Mouse (Mus musculus) midbrain, embryonic 14.5 days (tissue): Measurements from ENCODE around the gene Dnajb2. TPM values are rescaled to one million over a fixed set of nuclear protein-coding genes. Genes with fewer than 3 reads are reported as not detected.
A peak's percentile ranks its signal among the peaks of the same experiment; 100 is the strongest.

Experiments used
- ATAC-seq: fragments of 200-750 bp; cut with Nextera tagmentation; 2 replicates; pipeline ENCODE4 v1.8.0; 2017; ENCODE audit warnings: moderate number of reproducible peaks, moderate library complexity; ENCODE audit not compliant: low FRiP score, low TSS enrichment
- DNase-seq: peaks from one replicate; pipeline ENCODE4 v3.0.0-alpha.2; 2015
- H3K27ac ChIP-seq: fragments of 300-500 bp; sonication (generic); replicated peaks from 2 replicates; pipeline ENCODE4 v1.5.1; 2014; ENCODE audit warnings: mild to moderate bottlenecking, low read depth, low read length, moderate library complexity
- H3K27me3 ChIP-seq: fragments of 300-500 bp; sonication (generic); 2 replicates; pipeline ENCODE4 v1.6.1; 2014; ENCODE audit warnings: low read length, control low read depth, mixed read lengths; ENCODE audit not compliant: control insufficient read depth, insufficient read depth
- H3K36me3 ChIP-seq: fragments of 300-500 bp; sonication (generic); 2 replicates; pipeline ENCODE4 v1.6.1; 2014; ENCODE audit warnings: low read length, control low read depth; ENCODE audit not compliant: control insufficient read depth, insufficient read depth
- H3K4me1 ChIP-seq: fragments of 300-500 bp; sonication (generic); 2 replicates; pipeline ENCODE4 v1.6.1; 2014; ENCODE audit warnings: mild to moderate bottlenecking, antibody characterized with exemption, low read length, control low read depth; ENCODE audit not compliant: control insufficient read depth, insufficient read depth
- H3K4me2 ChIP-seq: fragments of 300-500 bp; sonication (generic); 2 replicates; pipeline ENCODE4 v1.6.1; 2014; ENCODE audit warnings: mild to moderate bottlenecking, low read length, moderate library complexity
- H3K4me3 ChIP-seq: fragments of 300-500 bp; sonication (generic); replicated peaks from 2 replicates; pipeline ENCODE4 v1.5.1; 2014; ENCODE audit warnings: low read depth, low read length
- H3K9ac ChIP-seq: fragments of 300-500 bp; sonication (generic); replicated peaks from 2 replicates; pipeline ENCODE4 v1.6.1; 2014; ENCODE audit warnings: mild to moderate bottlenecking, low read length, moderate library complexity
- H3K9me3 ChIP-seq: fragments of 300-500 bp; sonication (generic); 2 replicates; pipeline ENCODE4 v1.6.1; 2016; ENCODE audit warnings: low read length, control low read depth, mixed read lengths; ENCODE audit not compliant: control insufficient read depth
- WGBS: fragments of 180-500 bp; shearing (Covaris S2); extraction: QIAGEN DNeasy Blood & Tissue Kit; methylation state at CpG from one replicate; pipeline ENCODE4 v1.1.7; 2014; 5-methylcytosine and 5-hydroxymethylcytosine counted together
- polyA plus RNA-seq: library from polyadenylated mRNA; unstranded; fragments of >200 nt; fragmentation: Nextera tagmentation; extraction: Ambion mirVana; gene quantifications from 2 replicates; pipeline ENCODE4 v1.2.1, GENCODE M21; 2014

The Dnajb2 gene
- polyA plus RNA-seq, 1 experiment from 2014 or later, result 29.5 TPM

GRCm38 (mm10) chr1:75208967-75209678 is 27.1 kb upstream of the Dnajb2 start:
- no peak for ATAC-seq
- Histone ChIP-seq H3K4me3 (peak overlapping the region; percentile 71), H3K4me1 (peaks cover 27% of the 10 kb centered on the region), H3K9me3 (no peaks in the 10 kb centered on the region), H3K27me3 (no peaks in the 10 kb centered on the region), H3K4me2 (peak overlapping the region; percentile 96), H3K9ac (peak overlapping the region; percentile 42), H3K27ac (no peak overlapping the region), H3K36me3 (peaks cover 20% of the 10 kb centered on the region)
- 12% methylated on average over 34 of the region's 34 CpGs for WGBS
- peak; percentile 14 for DNase-seq

GRCm38 (mm10) chr1:75210136-75211087 is 25.8 kb upstream of the Dnajb2 start, which contains the start of the genes Glb1l and Stk16:
Gene Glb1l, minus strand, starts transcription at chr1:75210813.
Gene Stk16, plus strand, starts transcription at chr1:75210838.
- Histone ChIP-seq H3K4me3 (peak within 1 kb of the TSS; percentile 71), H3K4me1 (peaks cover 27% of the 10 kb centered on the region), H3K9me3 (no peaks in the 10 kb centered on the region), H3K4me2 (peak within 1 kb of the TSS; percentile 96), H3K36me3 (peaks cover 27% of the 10 kb centered on the region), H3K27ac (0 out of 2 replicates have a peak within 1 kb of the TSS, but pooled peaks have one; percentile 6), H3K27me3 (no peaks in the 10 kb centered on the region), H3K9ac (peak within 1 kb of the TSS; percentile 74)
- ATAC-seq (peak; percentile 94), DNase-seq (peak; percentile 98)
- WGBS, result 5% methylated on average over 42 of the region's 42 CpGs

- Histone ChIP-seq H3K4me3 (peak overlapping the region; percentile 71), H3K36me3 (peaks cover 32% of the 10 kb centered on the region), H3K4me1 (peaks cover 27% of the 10 kb centered on the region), H3K27me3 (no peaks in the 10 kb centered on the region), H3K27ac (0 out of 2 replicates have a peak overlapping the region, but pooled peaks have one; percentile 6), H3K9ac (peak overlapping the region; percentile 74), H3K9me3 (no peaks in the 10 kb centered on the region), H3K4me2 (peak overlapping the region; percentile 96)
- ATAC-seq (no peak), DNase-seq (no peak)
- 12% methylated on average over 17 of the region's 17 CpGs for WGBS
Observed at GRCm38 (mm10) chr1:75211141-75211708, 25.0 kb upstream of the Dnajb2 start.

- peaks cover 32% of the 10 kb centered on the region for H3K36me3 ChIP-seq
- no peaks in the 10 kb centered on the region for H3K9me3 ChIP-seq
- peaks cover 9% of the 10 kb centered on the region; the same call in 1 of the 2 replicates for H3K27me3 ChIP-seq
- DNase-seq (no peak), ATAC-seq (no peak)
- H3K4me1 ChIP-seq, result peaks cover 27% of the 10 kb centered on the region
- 90% methylated on average over 4 of the region's 4 CpGs for WGBS
- H3K27ac ChIP-seq, result no peak overlapping the region
- no peak overlapping the region for H3K9ac ChIP-seq
- no peak overlapping the region for H3K4me2 ChIP-seq
- no peak overlapping the region for H3K4me3 ChIP-seq
Observed at GRCm38 (mm10) chr1:75212542-75212941, 23.7 kb upstream of the Dnajb2 start.

GRCm38 (mm10) chr1:75213096-75213495 is 23.1 kb upstream of the Dnajb2 start:
- Histone ChIP-seq H3K27ac (no peak overlapping the region), H3K4me2 (no peak overlapping the region), H3K4me1 (peaks cover 27% of the 10 kb centered on the region), H3K27me3 (peaks cover 15% of the 10 kb centered on the region; the same call in 1 of the 2 replicates), H3K9ac (no peak overlapping the region), H3K4me3 (no peak overlapping the region), H3K36me3 (peaks cover 32% of the 10 kb centered on the region), H3K9me3 (no peaks in the 10 kb centered on the region)
- ATAC-seq (no peak), DNase-seq (no peak)
- 92% methylated on average over 7 of the region's 7 CpGs for WGBS

- ATAC-seq (no peak), DNase-seq (no peak)
- Histone ChIP-seq H3K4me3 (no peak overlapping the region), H3K9me3 (no peaks in the 10 kb centered on the region), H3K36me3 (peaks cover 32% of the 10 kb centered on the region), H3K9ac (no peak overlapping the region), H3K4me1 (peaks cover 31% of the 10 kb centered on the region), H3K27me3 (peaks cover 25% of the 10 kb centered on the region), H3K4me2 (no peak overlapping the region), H3K27ac (no peak overlapping the region)
- WGBS, result 77% methylated on average over 2 of the region's 2 CpGs
Observed at GRCm38 (mm10) chr1:75214442-75214841, 21.8 kb upstream of the Dnajb2 start.

- Histone ChIP-seq H3K36me3 (peaks cover 32% of the 10 kb centered on the region), H3K4me3 (no peak overlapping the region), H3K4me1 (peaks cover 31% of the 10 kb centered on the region), H3K9me3 (no peaks in the 10 kb centered on the region), H3K27me3 (peaks cover 27% of the 10 kb centered on the region), H3K4me2 (no peak overlapping the region), H3K27ac (no peak overlapping the region), H3K9ac (no peak overlapping the region)
- ATAC-seq (no peak), DNase-seq (no peak)
- 75% methylated on average over 5 of the region's 5 CpGs for WGBS
Observed at GRCm38 (mm10) chr1:75214886-75215285, 21.3 kb upstream of the Dnajb2 start.

- H3K4me3 ChIP-seq, result no peak overlapping the region
- no peak for DNase-seq
Observed at GRCm38 (mm10) chr1:75215785-75216184, 20.4 kb upstream of the Dnajb2 start.

More at GRCm38 (mm10) chr1:75215785-75216184, 20.4 kb upstream of the Dnajb2 start:
- Histone ChIP-seq H3K4me2 (no peak overlapping the region), H3K9me3 (no peaks in the 10 kb centered on the region), H3K27me3 (peaks cover 36% of the 10 kb centered on the region), H3K36me3 (peaks cover 32% of the 10 kb centered on the region), H3K4me1 (peaks cover 27% of the 10 kb centered on the region), H3K9ac (no peak overlapping the region), H3K27ac (no peak overlapping the region)
- no peak for ATAC-seq
- WGBS, result 93% methylated on average over 9 of the region's 9 CpGs
